Mouse (Mus musculus) mouse embryonic stem cell (cell line): ENCODE data around the gene Myo5a.

Experiments
- in situ Hi-C, 2 experiments: fragments of 300-500 bp; cut with MboI; formaldehyde crosslinking; loops; 1 replicate in 1 of 2; 3 replicates in 1 of 2; pipeline ENCODE4 v1.14.3; 2019 to 2020; ENCODE audit warnings: low sequenced_read_pairs in 2 of 2, low pct_unique_long_range_greater_than_20kb in 1 of 2, mixed read lengths in 1 of 2; ENCODE audit not compliant: unreplicated experiment in 1 of 2

The Myo5a gene

DNA sequence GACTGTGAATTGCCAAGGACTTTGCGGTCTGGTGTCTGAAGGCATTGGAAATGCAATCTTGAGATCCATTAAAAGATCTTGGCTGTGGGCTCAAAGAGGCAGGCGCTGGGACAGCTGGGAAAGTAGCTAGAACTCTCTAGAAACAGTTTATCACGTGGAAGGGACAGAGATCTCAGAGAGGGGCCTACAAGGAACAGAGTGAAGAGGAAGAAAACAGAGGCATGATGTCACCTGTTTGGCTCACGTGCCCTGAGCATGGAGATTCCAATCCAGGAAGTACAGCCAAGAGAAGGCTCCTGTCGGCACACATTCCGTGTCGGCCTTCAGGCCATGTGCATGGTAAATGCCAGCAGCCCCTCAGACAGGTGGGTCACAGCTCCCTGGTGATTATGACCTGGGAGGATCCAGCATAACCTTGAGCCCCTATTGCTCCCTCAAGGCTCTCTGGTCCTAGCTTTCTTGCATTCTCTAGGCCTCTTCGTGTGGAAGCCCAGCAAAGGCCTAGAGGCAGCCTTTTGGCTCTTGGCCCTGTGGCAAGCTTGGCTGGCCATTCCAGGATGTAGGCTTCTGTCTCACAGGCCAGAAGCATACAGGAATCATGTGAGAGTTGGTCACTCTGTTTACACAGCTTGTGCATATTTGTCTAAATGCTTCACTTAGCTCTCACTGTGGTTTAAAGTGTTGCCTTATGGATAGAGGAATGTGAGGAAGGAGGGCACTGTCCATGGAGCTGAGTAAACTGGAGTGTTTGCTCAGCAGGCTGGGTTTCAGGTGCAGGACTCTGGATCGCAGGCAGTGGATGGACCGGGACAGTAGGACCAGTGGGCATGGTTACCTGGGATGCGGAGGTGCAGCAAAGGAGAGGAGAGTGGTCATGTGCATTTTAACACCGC, 165.8 kb downstream of the Myo5a start:
- in situ Hi-C loops, result no loop called here

- in situ Hi-C loops, result no loop called here
Measured at GRCm38 (mm10) chr9:75238179-75238578, 167.4 kb downstream of the Myo5a start.

GRCm38 (mm10) chr9:75243052-75243451, 172.2 kb downstream of the Myo5a start:
- in situ Hi-C loops, result no loop called here

- in situ Hi-C loops, result no loop called here
Measured at GRCm38 (mm10) chr9:75243730-75244406, 173.1 kb downstream of the Myo5a start.

DNA sequence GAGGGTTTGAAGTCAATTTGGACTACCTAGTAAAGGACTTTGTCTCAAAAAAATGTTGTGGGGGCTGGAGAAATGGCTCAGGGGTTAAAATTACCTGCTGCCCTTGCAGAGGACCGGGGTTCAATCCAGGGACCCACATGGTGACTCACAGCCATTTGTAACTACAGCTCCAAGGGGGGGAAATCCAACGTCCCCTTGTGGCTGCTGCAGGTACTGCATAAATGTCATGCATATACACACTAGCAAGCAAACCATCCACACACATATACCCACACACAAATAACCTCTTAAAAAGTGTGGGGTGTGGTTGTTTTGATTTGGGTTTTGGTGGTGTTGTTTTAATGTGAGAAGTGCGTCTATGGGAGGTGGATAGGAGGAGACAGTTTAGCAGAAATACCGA, 173.7 kb downstream of the Myo5a start:
- in situ Hi-C loops, result no loop called here

- in situ Hi-C loops, result no loop called here
Measured at GRCm38 (mm10) chr9:75246080-75246930, 175.5 kb downstream of the Myo5a start.

- in situ Hi-C loops, result no loop called here
Measured at GRCm38 (mm10) chr9:75247870-75248269, 177.1 kb downstream of the Myo5a start.

GRCm38 (mm10) chr9:75248359-75248758, 177.5 kb downstream of the Myo5a start:
- in situ Hi-C loops, result no loop called here

DNA sequence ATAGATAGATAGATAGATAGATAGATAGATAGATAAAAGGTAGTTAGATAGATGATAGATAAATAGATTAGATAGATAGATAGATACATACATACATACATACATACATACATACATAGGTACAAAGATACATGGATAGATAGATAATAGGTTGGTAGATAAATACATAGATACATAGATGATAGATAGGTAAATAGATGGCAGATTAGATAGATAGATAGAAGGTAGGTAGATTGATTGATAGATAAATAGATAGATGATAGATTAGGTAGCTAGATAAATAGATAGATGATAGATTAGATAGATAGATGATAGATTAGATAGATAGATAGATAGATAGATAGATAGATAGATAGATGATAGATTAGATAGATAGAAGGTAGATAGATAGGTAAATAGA, 178.1 kb downstream of the Myo5a start:
- in situ Hi-C loops, result no loop called here

- in situ Hi-C loops, result loop anchor here in 1 of 2 experiments (25.0 kb wide), 1 partner anchor 341 kb away; no protein-coding TSS in a partner anchor
Measured at GRCm38 (mm10) chr9:75253158-75253557, 182.3 kb downstream of the Myo5a start.

DNA sequence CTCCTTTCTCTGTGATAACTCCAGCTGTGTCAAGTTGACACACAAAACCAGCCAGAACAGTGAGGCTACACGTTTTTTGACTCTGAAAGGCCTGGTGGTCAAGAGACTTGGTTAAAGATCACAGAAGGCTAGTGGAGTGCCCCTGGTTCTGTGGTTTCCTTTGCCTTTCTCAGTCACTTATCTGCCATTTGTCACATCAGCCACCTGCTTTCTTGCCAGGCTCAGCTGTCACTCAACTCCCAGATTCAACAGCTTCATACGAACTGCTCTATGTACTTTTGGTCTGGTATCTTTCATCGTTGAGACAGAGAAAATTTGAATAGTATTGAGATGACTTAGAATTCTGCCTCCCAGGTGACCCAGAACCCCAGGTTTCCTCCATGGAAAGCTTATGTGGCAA, 183.0 kb downstream of the Myo5a start:
- in situ Hi-C loops, result loop anchor here in 1 of 2 experiments (25.0 kb wide), 1 partner anchor 341 kb away; no protein-coding TSS in a partner anchor

DNA sequence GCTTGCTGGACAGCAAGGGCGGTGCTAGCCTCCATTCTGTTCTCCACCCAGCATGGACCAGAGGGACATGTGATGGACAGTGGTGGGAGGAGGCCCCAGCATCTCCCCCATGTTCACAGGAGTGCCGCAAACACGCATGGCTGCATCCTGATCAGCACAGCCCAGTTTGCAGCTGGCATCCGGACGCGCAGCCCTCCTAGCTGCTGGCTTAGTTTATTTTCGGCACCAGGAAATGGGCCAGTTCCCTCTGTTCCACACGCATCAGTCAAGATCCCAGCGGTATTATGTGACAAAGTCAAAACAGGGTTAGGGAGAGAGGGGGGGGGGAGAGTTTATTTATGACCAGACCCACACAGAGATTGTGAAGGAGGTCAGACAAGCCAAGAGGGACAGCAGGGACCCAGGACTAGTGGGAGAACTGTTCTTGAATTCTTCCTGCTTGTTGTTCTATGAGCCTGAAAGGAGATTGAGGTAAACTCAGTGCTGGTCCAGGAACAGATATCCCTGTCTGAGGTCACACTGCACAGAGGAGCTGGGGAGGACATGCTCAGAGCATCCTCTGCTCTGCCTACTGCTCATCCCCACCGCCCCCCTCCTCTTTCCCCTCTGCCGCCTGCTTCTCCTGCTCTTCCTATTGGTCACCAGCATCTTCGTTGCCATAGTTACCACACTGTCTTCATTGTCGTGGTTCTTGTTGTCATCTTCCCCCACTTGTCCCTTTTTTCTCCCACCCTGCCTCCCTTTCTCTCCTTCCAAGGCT, 183.6 kb downstream of the Myo5a start:
- in situ Hi-C loops, result loop anchor here in 1 of 2 experiments (25.0 kb wide), 1 partner anchor 342 kb away; no protein-coding TSS in a partner anchor

GRCm38 (mm10) chr9:75255820-75256545, 185.2 kb downstream of the Myo5a start:
- in situ Hi-C loops, result loop anchor here in 1 of 2 experiments (25.0 kb wide), 1 partner anchor 344 kb away; no protein-coding TSS in a partner anchor

- in situ Hi-C loops, result loop anchor here in 1 of 2 experiments (25.0 kb wide), 1 partner anchor 346 kb away; no protein-coding TSS in a partner anchor
Measured at GRCm38 (mm10) chr9:75258792-75259191, 188.0 kb downstream of the Myo5a start.

DNA sequence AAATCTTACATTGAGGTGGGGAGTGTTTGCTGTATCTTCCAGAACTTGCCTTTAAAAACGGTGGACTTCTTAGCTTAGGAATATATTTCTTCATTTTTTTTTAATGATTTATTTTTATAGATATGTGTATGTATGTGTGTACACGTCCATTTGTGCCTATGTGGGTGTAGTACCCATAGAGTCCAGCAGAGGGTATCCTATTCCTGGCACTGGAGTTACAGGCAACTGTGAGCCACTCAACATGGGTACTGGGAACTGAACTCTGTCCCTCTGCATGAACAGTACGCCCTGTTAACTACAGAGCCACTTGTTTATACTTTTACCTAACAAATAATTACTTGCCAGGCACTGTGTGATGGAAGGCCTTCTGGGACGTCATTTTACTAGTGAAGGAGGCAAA, 188.8 kb downstream of the Myo5a start:
- in situ Hi-C loops, result loop anchor here in 1 of 2 experiments (25.0 kb wide), 1 partner anchor 347 kb away; no protein-coding TSS in a partner anchor

GRCm38 (mm10) chr9:75261332-75261872, 190.6 kb downstream of the Myo5a start:
- in situ Hi-C loops, result loop anchor here in 1 of 2 experiments (25.0 kb wide), 1 partner anchor 349 kb away; no protein-coding TSS in a partner anchor
